Mouse (Mus musculus) forelimb bud, embryonic 11.5 days (tissue): ENCODE measurements around the gene Fen1.
"Not testable (repeated sequence)": the region's sequence is repeated elsewhere in the genome, so short reads cannot be mapped to it uniquely, and the experiment has no call there.

Experiments
- DNase-seq: peaks from one replicate; pipeline ENCODE4 v3.0.0-alpha.2; 2012; ENCODE audit warnings: low read depth, low spot score

Gene Fen1

DNA sequence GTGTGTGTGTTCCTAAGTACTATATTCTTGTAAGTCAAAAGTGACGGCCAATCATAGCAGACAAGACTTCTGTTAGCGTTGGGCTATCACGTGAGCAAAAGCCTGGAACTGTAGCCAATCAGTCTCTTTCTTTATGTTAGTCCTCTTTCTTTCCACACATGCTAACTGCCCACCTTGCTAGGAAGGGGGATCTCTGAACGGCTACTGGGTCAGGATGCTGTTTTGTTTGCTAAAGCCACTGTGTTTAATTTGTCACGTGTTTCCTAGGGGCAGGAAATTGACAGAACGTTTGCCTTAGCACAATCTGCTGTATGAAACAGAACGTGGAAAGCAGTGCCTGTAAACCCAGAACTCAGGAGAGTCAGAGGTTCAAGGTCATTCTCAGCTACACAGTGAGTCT is 21.8 kb downstream of the Fen1 start:
- DNase-seq: no peak

GRCm38 (mm10) chr19:10181225-10181624 is 22.7 kb downstream of the Fen1 start:
- DNase-seq: no peak

DNA sequence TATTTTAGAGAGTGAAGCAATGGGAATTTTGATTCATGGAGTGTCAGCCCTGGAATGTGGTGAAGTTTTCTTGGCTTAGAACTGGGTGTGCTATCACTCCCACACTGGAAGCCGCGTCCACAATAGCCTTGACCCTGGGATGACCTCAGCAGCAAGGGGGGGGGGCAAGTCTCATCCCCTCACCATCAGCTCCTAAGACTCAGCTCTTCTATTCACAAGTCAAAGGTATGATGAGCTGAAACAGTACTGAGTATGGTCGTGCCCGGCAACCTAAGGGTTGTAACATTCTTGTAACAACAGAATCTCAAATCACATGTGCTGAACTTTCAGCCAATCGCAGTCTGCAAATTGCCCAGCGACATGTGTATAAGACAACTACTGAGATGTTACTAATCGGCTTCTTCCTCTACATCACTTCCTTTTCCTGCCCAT is 27.0 kb downstream of the Fen1 start:
- DNase-seq: no peak

DNA sequence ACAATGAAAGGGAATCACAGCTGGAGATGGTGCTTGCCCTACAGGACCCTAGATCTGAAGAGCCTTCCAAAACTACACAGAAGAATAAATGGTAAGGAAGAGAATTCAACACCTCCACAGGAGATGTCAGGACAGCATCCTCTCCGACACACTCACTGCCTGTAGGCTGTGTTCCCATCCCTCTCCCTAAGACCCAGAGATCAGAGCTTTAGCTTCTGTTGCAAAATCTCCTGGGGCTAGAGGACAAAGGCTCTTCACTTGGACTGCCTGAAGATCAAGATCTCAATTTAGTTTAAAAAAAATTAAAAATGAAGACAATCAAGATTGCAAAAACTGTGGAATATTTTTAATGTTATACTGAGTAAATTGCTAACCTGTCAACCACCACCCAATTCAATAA is 27.5 kb downstream of the Fen1 start:
- no peak for DNase-seq

DNA sequence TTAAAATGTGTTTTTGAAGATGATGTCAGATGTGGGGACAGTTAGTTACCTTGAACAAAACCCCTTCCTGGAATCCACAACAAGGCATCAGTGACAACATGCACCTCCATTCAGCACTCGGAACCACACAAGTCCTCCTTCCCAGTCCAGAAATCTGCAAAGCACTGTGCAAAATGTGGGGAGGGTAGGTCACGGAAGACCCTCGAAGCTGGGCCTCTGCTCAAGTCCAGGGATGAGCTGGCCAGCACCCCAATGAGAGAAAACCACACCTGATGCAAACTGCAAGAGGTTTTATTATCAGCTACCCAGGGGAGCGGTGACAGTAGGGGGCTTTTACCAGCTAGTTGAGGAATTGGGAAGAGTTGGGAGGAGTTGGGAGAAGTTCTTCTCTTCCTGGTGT is 29.0 kb downstream of the Fen1 start:
- no peak for DNase-seq

GRCm38 (mm10) chr19:10173844-10174539 is 30.0 kb downstream of the Fen1 start:
- DNase-seq: no peak

- DNase-seq: no peak
Measured at GRCm38 (mm10) chr19:10173116-10173718, 30.8 kb downstream of the Fen1 start.

DNA sequence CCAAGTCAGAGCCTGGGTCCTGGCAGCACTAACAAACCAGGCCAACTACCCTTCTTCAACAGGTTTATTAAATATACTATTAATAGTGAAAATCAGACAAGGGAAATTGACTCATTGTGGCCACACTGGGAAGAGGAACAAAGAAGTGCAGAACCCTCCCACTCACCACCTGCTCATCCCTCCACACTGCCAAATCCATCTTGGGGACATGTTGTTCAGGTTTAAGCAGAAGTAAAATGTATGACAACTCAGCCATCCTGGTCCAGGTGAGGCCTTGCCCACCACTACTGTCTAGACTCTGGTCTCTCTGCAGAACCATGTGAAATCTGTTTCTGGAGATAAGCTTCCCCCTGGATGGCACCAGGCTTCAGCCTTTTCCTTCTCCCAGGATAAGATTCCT is 32.1 kb downstream of the Fen1 start:
- no peak for DNase-seq

GRCm38 (mm10) chr19:10171359-10171758 is 32.6 kb downstream of the Fen1 start:
- no peak for DNase-seq

- no peak for DNase-seq
Measured at GRCm38 (mm10) chr19:10170466-10170865, 33.5 kb downstream of the Fen1 start.

DNA sequence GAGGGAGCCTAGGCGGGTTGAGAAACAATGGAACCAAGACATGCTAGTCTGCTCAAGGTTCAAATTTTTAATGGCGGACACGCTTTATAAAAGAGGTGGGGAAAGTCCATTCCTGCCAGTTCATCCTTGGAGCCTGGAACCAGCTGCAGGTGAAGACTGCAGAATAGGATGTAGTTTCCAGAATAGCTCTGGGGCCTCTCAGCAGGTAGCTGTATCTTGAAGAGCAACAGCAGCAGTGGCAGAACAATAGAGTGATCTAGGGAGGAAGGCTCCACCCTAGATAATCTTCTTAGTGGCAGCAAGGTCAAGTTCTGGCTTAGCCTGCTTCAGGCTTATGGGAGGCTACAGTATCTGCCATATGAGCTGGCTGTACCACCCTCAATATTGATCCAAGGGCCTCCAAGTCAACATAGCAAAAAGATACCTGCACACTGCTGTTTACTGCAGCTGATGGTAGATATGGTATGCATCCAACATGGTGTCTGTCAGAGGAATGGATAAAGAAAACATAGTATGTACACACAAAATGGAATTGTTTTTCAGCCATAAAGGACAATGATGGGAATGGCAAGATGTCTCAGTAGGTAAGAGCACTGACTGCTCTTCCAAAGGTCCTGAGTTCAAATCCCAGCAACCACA is 34.2 kb downstream of the Fen1 start:
- DNase-seq: not testable (repeated sequence)

DNA sequence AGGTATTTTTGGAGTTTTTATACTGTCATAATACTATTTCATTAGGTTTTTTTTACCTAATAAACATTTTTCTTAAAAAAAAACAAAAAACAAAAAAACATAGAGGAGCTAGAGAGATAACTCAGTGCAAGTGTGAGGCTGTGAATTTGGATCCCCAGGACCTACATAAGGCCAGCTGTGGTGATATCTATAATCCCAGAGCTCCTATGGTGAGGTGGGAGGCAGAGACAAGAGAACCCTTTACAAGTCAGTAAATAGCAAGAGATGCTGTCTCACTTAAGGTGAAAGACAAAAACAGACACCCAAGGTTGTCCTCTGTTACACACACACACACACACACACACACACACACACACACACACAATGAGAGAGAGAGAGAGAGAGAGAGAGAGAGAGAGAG is 34.8 kb downstream of the Fen1 start:
- no peak for DNase-seq

DNA sequence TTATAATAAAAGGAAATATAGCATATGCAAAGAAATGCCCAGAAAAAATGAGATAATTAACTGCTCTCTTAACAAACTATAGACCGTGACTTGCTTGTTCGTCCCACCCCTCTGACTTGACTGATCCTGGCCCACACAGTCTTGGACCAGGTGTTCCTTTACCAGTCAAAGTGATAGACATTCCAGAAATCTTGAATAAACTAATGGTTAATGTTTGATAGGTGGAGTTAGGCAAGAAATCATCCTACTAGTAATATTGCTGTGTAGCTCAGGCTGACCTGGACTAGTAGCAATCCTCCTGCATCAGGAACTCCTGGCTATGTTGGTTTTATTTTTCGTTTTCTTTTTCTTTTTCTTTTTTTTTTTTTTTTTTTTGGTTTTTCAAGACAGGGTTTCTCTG is 35.5 kb downstream of the Fen1 start:
- DNase-seq: no peak

- DNase-seq: no peak
Measured at GRCm38 (mm10) chr19:10167951-10168350, 36.0 kb downstream of the Fen1 start.

- DNase-seq: no peak
Measured at GRCm38 (mm10) chr19:10167112-10167511, 36.9 kb downstream of the Fen1 start.

DNA sequence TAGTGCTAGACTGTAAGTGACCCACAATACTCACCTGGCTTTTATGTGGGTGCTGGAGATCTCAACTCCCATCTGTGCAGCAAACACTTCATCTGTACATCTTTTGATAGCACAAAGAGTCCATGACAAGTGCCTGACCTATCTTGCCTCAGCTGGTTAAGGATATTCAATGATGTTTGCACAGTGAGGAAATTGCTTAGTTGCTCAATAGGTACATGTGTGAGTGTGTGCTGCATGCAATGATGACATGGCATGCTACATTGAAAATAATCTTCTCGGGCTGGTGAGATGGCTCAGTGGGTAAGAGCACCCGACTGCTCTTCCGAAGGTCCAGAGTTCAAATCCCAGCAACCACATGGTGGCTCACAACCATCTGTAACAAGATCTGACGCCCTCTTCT is 38.0 kb downstream of the Fen1 start:
- not testable (repeated sequence) for DNase-seq

GRCm38 (mm10) chr19:10163896-10164295 is 40.1 kb downstream of the Fen1 start:
- DNase-seq: no peak

- no peak for DNase-seq
Measured at GRCm38 (mm10) chr19:10157725-10158124, 46.2 kb downstream of the Fen1 start.

- no peak for DNase-seq
Measured at GRCm38 (mm10) chr19:10149189-10149588, 54.8 kb downstream of the Fen1 start.
